Mouse (Mus musculus) MN1 (cell line): ENCODE measurements around the gene Nsl1.

Experiments used
- DNase-seq: peaks from one replicate; pipeline ENCODE4 v3.0.0-alpha.2; 2016; ENCODE audit warnings: low spot score

Gene Nsl1

GRCm38 (mm10) chr1:191095019-191095418, 32.2 kb downstream of the Nsl1 start:
- DNase-seq: peak; percentile 36

DNA sequence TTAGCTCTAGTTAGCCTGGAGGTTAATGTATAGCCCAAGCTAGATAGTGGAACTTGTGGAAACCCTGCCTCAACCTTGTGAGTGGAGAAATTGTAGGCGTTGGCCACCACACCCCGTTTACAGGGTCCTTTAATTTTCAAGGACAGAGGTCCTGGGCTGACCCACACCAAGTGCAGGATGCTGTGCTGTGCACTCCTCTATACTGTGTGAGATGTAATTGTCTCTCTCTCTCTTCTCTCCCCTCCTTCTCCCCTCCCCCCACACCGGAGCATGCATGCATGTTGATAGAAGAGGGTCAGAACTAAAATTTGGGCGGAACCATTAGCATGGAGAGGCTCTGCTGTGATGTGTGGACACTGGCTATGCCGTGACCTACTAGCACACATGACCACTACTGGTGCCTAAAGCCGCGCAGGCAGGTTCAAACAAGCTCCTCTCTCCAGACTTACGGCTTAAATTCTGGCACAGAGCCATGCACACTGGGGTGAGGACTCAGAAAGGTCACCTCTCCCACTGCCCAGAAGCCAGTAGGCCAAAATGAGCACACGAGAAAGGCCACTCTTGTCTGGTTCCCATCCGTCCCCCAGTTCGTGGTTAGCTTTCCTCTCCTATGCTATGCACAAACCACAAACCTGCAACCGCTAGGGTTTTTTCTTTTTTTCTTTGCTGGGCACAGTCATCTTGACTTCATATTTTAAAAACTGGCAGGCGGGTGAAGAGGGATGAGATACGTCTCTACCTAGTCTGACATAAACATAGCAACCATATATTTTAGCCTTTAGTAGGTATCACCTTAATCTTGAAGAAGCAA, 34.3 kb downstream of the Nsl1 start:
- DNase-seq: peak; percentile 39

GRCm38 (mm10) chr1:191097802-191098747, 35.3 kb downstream of the Nsl1 start, which contains the start of gene Batf3:
Gene Batf3, plus strand, starts transcription at chr1:191097847.
- peak; percentile 81 for DNase-seq

GRCm38 (mm10) chr1:191099114-191099513, 36.3 kb downstream of the Nsl1 start:
- no peak for DNase-seq

GRCm38 (mm10) chr1:191099772-191100291, 37.0 kb downstream of the Nsl1 start:
- DNase-seq: no peak

DNA sequence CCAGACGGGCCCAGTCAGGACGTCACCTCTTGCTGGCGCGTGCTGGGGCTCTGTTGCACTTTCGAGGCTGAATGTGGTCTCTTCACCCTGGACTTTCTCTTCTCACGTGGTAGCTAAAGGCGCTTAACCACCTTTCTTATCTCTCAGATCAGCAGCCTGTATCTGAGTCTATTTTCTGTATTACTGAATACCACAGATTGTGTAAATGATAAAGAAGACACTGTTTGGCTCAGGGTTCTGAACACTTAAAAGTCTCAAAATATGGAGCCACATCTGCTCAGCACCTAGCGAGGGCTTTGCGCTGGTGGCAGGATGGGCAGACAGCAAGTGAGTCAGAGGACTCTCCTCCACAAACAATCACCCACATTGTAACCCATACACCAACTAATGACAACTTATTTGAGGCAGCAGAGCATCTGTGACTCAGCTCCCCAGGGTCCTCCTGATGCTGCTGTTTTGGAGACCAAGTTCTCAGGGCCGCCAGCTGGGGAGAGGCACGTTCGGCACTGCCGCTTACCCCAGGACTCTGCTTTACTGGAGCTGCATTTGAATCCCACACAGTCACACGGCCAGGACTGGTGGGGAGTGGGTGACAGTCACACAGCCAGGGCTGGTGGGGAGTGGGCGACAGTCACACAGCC, 40.0 kb downstream of the Nsl1 start:
- no peak for DNase-seq

- no peak for DNase-seq
Measured at GRCm38 (mm10) chr1:191105246-191105645, 42.4 kb downstream of the Nsl1 start.

DNA sequence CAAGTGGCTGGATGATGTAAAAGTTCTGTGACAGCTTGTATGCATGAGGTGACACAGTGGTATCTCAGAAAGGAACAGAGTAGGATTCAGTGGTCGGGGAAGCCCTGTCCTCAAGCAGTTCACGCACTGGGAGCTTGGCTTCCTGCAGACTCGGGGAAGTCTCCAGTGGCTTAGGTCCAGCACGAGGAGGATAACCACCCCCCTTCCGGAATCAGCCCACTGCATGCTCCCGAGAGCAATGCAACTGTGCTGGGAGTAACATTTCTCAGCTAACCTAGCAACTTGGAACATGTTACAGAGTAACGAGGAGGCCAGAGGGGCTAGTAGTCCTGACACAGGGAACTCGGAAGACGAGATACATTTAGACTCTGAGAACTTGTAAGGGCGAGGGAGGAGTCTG, 44.5 kb downstream of the Nsl1 start:
- no peak for DNase-seq

- no peak for DNase-seq
Measured at GRCm38 (mm10) chr1:191109907-191110306, 47.1 kb downstream of the Nsl1 start.

- DNase-seq: no peak
Measured at GRCm38 (mm10) chr1:191111146-191111545, 48.3 kb downstream of the Nsl1 start.

DNA sequence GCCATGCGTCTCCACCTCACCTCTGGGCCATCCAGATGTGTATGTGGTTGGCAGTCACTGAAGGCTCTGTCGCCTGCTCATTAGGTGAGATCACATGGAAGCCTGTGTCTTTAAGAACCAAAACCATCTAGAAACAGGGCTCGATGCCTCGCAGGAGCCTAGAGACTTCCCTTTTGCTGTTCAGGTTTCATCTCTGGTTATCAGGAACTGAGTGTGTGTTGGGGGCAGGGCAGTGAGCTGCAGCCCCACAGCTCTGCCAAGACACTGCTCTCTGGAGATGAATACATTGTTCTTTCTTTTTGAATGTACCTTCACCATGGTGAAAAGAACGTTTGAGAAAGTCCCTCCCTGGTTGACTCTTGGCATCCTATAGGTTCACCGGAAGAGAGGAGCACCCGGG, 52.1 kb downstream of the Nsl1 start:
- no peak for DNase-seq

DNA sequence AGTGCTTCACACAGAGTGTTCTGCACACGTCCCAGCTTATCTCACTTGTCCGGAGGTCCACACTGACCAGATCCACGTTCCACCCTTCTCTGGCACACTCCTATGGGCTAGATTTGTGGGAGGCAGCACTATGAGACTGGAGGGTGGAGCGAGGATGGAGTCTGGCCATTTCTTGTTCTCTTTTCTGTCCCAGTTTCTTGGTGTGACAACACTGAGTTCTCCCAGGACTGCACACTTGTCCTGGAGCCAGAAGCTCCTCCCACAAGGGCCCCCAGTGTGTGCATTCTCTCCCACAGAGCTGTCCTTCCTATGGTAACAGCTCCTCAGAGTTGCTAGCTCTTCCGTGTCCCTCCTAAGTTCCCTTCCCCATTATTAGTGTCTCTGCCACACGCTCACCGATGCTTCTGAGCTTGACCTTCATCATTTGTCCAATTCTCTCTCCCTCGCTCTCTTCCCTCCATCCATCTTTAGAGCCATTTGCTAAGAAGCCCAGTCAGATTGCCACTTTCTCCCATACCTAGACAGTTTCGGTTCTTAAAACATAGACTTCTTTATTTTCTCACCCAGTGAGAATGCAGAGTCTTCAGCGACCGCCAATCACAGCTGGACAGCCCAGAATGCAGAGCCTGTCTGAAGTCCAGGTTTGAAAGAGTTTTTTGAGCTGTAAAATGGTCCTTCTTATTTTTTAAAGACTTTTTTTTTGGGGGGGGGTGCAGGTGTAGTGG, 52.9 kb downstream of the Nsl1 start:
- DNase-seq: no peak

- DNase-seq: peak; percentile 19
Measured at GRCm38 (mm10) chr1:191122744-191123143, 59.9 kb downstream of the Nsl1 start.

- DNase-seq: no peak
Measured at GRCm38 (mm10) chr1:191123696-191124095, 60.9 kb downstream of the Nsl1 start.

- no peak for DNase-seq
Measured at GRCm38 (mm10) chr1:191124288-191124687, 61.5 kb downstream of the Nsl1 start.

DNA sequence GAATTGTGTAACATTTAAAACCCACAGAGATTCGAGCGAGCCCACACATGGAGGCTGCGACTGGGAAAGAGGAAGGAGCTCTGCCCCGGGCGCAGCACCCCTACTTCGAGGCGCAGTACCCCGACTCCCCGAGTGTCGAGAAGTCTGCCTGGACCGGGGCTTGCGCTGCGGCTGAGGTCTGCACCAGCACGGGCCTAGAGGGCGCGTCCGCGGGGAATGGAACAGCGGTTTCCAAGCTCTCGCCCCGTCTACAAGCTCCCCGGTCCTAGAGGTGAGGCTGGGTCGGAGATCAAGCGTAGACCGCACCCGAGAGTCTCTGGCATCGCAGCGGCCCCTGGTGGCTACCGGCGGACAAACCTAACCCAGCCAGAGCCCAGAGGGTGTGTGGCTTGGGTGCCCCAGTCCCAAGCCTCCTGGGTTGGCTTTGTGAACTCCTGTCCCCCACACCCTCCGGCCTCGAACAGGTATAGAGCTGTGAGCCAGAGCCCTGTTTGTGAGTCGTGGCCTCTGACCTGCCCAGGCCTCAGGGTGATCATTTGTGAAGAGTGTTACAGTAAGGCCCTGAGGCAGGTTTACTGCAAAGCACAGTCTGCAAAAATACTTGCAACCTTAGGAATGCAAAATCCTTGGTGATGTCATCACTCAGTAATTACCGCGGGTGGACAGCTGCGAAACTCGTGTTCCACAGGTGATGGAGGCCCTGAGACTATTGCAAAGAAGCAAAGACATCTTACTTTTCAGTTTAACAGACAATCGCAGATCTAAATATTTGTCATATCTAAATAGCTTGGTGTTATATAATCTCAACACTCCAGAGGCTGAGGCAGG, 63.2 kb downstream of the Nsl1 start:
- DNase-seq: no peak

GRCm38 (mm10) chr1:191131692-191132091, 68.9 kb downstream of the Nsl1 start:
- no peak for DNase-seq

DNA sequence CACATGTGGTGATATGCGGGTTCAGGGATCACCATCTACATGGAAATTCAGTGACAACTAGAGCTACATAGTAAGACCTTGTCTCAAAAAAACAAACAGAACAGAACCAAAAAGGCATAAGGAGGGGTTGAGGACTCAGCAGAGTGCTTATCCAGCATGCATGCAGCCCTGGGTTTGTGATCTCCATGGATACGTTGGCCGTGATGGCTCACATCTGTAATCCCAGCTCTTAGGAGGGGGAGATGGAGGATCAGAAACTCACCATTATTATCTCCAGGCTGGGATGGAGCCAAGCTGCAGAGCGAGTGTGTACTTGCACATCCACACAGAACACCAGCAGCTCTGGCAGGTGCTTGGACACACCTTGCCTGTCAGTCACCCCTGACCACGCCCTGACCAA, 69.4 kb downstream of the Nsl1 start:
- no peak for DNase-seq

DNA sequence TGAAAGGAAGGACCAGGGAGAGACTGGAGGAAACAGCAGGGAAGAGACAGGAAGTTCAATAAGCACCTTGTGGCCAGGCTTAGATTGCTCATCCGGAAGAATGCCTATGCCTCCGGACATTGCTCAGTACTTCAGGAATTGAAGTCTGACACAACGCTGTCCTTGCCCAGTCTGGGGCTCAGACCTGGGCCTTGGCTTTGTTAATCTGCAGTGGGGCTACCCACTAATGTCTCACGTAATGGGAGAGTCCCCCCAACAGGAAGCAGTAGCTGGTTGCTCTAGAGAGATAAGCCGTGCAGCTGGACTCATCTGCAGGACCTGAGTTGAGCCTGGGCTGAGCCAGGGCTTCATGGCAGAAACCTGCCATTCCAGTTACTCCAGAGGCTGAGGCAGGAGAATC, 70.1 kb downstream of the Nsl1 start:
- no peak for DNase-seq

DNA sequence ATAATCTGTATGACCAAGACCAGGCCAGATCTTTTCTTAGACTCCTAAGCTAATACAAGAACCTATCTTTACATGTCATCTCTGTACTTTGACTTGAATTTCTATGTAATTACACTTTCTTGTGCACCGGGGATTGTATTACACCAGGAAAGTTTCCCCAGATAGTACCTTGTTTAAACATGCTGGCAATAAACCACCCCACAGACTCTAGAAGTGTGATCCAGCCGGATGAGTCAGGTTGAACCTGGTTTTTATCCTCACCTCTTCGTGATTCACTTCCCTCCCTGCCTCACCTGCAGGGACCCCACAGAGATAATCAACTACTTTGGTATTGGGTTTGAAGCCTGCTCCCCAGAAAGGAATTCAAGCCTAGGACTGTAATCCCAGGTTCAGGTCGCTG, 72.6 kb downstream of the Nsl1 start:
- no peak for DNase-seq
